ENCODE assay signal across 23 mouse cellular contexts in the genomic region with DNA sequence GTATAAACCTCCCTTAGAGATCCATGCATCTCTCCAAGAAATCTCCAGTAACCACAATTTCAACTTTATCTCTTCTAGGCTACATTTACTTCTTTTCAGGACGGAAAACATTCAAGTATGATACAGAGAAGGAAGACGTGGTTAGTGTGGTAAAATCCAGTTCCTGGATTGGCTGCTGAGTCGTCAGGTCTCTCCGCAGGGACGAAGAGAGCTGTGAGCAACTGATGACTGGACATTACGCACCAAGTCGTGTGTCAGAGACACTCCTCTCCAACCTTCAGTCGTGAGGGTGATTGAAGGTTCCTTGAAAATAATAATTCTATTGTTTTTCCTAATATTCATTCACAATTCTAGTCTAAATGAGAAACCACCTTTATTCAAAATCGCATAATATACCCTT. TPM values are rescaled to one million over a fixed set of nuclear protein-coding genes. Genes with fewer than 3 reads are reported as not detected.
"Had no signal": no experiment of that assay in that cellular context is flagged by ENCODE, and none has a peak within 500 bp of the region (broad histone marks: within the 10 kb centered on the region; RNA-seq: fewer than 3 reads in every experiment).

No protein-coding gene starts in this region.

- ATAC-seq: midbrain, embryonic 15.5 days had no signal

- H3K9ac ChIP-seq: lung, embryonic 14.5 days; midbrain, embryonic 12.5 days; midbrain, embryonic 15.5 days; neural tube, embryonic 12.5 days had no signal

- H3K4me2 ChIP-seq: lung, embryonic 14.5 days; midbrain, embryonic 12.5 days; midbrain, embryonic 15.5 days; neural tube, embryonic 12.5 days had no signal

- H3K36me3 ChIP-seq: midbrain, embryonic 10.5 days; midbrain, embryonic 12.5 days; midbrain, embryonic 15.5 days; neural tube, embryonic 12.5 days had no signal

- DNase-seq: lung, adult 18-20 months; lung, embryonic 14.5 days; lung, postnatal 10 days; lung, postnatal 4 days; right cerebral cortex, adult 18-20 months; right cerebral cortex, postnatal 25 days; right cerebral cortex, postnatal 4 days; spleen, adult 18-20 months; thymus, adult 18-20 months; thymus, postnatal 14 days; thymus, postnatal 36 days had no signal

- H3K4me1 ChIP-seq: midbrain, embryonic 10.5 days; midbrain, embryonic 12.5 days; midbrain, embryonic 15.5 days; neural tube, embryonic 12.5 days had no signal

- H3K4me3 ChIP-seq: midbrain, embryonic 10.5 days; midbrain, embryonic 12.5 days; midbrain, embryonic 15.5 days; neural tube, embryonic 12.5 days had no signal

- H3K27ac ChIP-seq: midbrain, embryonic 10.5 days; midbrain, embryonic 12.5 days; midbrain, embryonic 15.5 days; neural tube, embryonic 12.5 days had no signal

- H3K27me3 ChIP-seq: midbrain, embryonic 12.5 days; midbrain, embryonic 15.5 days; neural tube, embryonic 12.5 days had no signal

- H3K9me3 ChIP-seq: midbrain, embryonic 10.5 days; midbrain, embryonic 12.5 days; midbrain, embryonic 15.5 days; neural tube, embryonic 12.5 days had no signal

RNA-seq across cellular contexts. Expression of a gene that starts 18.9 kb away (rescaled TPM):
- total RNA-seq: megakaryocyte-erythroid progenitor cell, adult 5-6 weeks; midbrain, postnatal 0 days; monocyte, adult 5-6 weeks; neutrophil, adult 5-6 weeks had no signal
- polyA plus RNA-seq: liver, embryonic 16.5 days; lung, embryonic 16.5 days; midbrain, embryonic 10.5 days; midbrain, embryonic 12.5 days; midbrain, embryonic 15.5 days; midbrain, postnatal 0 days; neural tube, embryonic 12.5 days; neural tube, embryonic 14.5 days had no signal

RNA-seq across cellular contexts. Expression of a gene that starts 45.0 kb away (rescaled TPM):
- total RNA-seq: megakaryocyte-erythroid progenitor cell, adult 5-6 weeks; midbrain, postnatal 0 days; monocyte, adult 5-6 weeks; neutrophil, adult 5-6 weeks had no signal
- polyA plus RNA-seq: liver, embryonic 16.5 days; lung, embryonic 14.5 days; lung, embryonic 16.5 days; midbrain, embryonic 10.5 days; midbrain, embryonic 12.5 days; midbrain, embryonic 15.5 days; midbrain, postnatal 0 days; neural tube, embryonic 12.5 days; neural tube, embryonic 14.5 days; stomach, embryonic 16.5 days had no signal
